Mouse (Mus musculus): ENCODE results near the gene Smcr8. TPM values are rescaled to one million over a fixed set of nuclear protein-coding genes. Genes with fewer than 3 reads are reported as not detected.

Gene Smcr8
- polyA plus RNA-seq, 1 experiment from 2014 or later, result 10.2 TPM

Small RNAs within 50 kb of the gene (microRNA-seq; reads per million reads assigned to microRNA genes)
- gene Mir5100, result 1.6 reads per million

Other genes with a start within 250 kb of the Smcr8 start
- gene Alkbh5, start 241.1 kb upstream of the Smcr8 start, polyA plus RNA-seq (2014; fragmentation: Nextera tagmentation; extraction: Ambion mirVana), result 29.7 and 31.5 TPM in 2 replicates
- 98.5 and 111 TPM in 2 replicates for gene Llgl1, start 77.8 kb upstream of the Smcr8 start, polyA plus RNA-seq (2014; fragmentation: Nextera tagmentation; extraction: Ambion mirVana)
- gene Flii, start 50.3 kb upstream of the Smcr8 start, polyA plus RNA-seq (2014; fragmentation: Nextera tagmentation; extraction: Ambion mirVana), result 66.4 and 75.1 TPM in 2 replicates
- gene Mief2, start 49.1 kb upstream of the Smcr8 start, polyA plus RNA-seq (2014; fragmentation: Nextera tagmentation; extraction: Ambion mirVana), result 16.7 and 19.0 TPM in 2 replicates
- gene Top3a, start 159 bp upstream of the Smcr8 start, polyA plus RNA-seq (2014; fragmentation: Nextera tagmentation; extraction: Ambion mirVana), result 16.1 and 17.1 TPM in 2 replicates
- 42.0 and 44.0 TPM in 2 replicates for gene Shmt1, start 34.2 kb downstream of the Smcr8 start, polyA plus RNA-seq (2014; fragmentation: Nextera tagmentation; extraction: Ambion mirVana)
- 23.5 and 24.3 TPM in 2 replicates for gene Dhrs7b, start 53.1 kb downstream of the Smcr8 start, polyA plus RNA-seq (2014; fragmentation: Nextera tagmentation; extraction: Ambion mirVana)
- 63.7 and 64.7 TPM in 2 replicates for gene Tmem11, start 101.7 kb downstream of the Smcr8 start, polyA plus RNA-seq (2014; fragmentation: Nextera tagmentation; extraction: Ambion mirVana)
- 26.1 and 29.7 TPM in 2 replicates for gene Natd1, start 137.2 kb downstream of the Smcr8 start, polyA plus RNA-seq (2014; fragmentation: Nextera tagmentation; extraction: Ambion mirVana)
- 48.3 and 52.2 TPM in 2 replicates for gene Map2k3, start 154.5 kb downstream of the Smcr8 start, polyA plus RNA-seq (2014; fragmentation: Nextera tagmentation; extraction: Ambion mirVana)
- 3.4 and 4.0 TPM in 2 replicates for gene Kcnj12, start 245.0 kb downstream of the Smcr8 start, polyA plus RNA-seq (2014; fragmentation: Nextera tagmentation; extraction: Ambion mirVana)